Mouse (Mus musculus) midbrain, embryonic 15.5 days (tissue): ENCODE results near the gene Syn3. TPM values are rescaled to one million over a fixed set of nuclear protein-coding genes. Genes with fewer than 3 reads are reported as not detected.

Experiments
- ATAC-seq: fragments of 200-750 bp; cut with Nextera tagmentation; replicated peaks from 2 replicates; pipeline ENCODE4 v1.8.0; 2017; ENCODE audit warnings: moderate TSS enrichment
- H3K27ac ChIP-seq: fragments of 300-500 bp; sonication (generic); 2 replicates; pipeline ENCODE4 v1.5.1; 2015; ENCODE audit warnings: mild to moderate bottlenecking, inconsistent platforms
- H3K27me3 ChIP-seq: fragments of 300-500 bp; sonication (generic); replicated peaks from 2 replicates; pipeline ENCODE4 v1.6.1; 2015; ENCODE audit warnings: inconsistent platforms
- H3K36me3 ChIP-seq: fragments of 300-500 bp; sonication (generic); replicated peaks from 2 replicates; pipeline ENCODE4 v1.6.1; 2015; ENCODE audit warnings: inconsistent platforms
- H3K4me1 ChIP-seq: fragments of 300-500 bp; sonication (generic); 2 replicates; pipeline ENCODE4 v1.6.1; 2015; ENCODE audit warnings: inconsistent platforms
- H3K4me2 ChIP-seq: fragments of 300-500 bp; sonication (generic); 2 replicates; pipeline ENCODE4 v1.6.1; 2015; ENCODE audit warnings: inconsistent platforms, mild to moderate bottlenecking, moderate library complexity
- H3K4me3 ChIP-seq: fragments of 300-500 bp; sonication (generic); 2 replicates; pipeline ENCODE4 v1.5.1; 2015; ENCODE audit warnings: mild to moderate bottlenecking, inconsistent platforms
- H3K9ac ChIP-seq: fragments of 300-500 bp; sonication (generic); 2 replicates; pipeline ENCODE4 v1.6.1; 2015; ENCODE audit warnings: mild to moderate bottlenecking, inconsistent platforms
- H3K9me3 ChIP-seq: fragments of 300-500 bp; sonication (generic); 2 replicates; pipeline ENCODE4 v1.6.1; 2016; ENCODE audit warnings: inconsistent platforms
- WGBS: fragments of 180-500 bp; shearing (Covaris S2); methylation state at CpG from one replicate; pipeline ENCODE4 v1.1.7; 2015; ENCODE audit warnings: mixed read lengths; 5-methylcytosine and 5-hydroxymethylcytosine counted together
- polyA plus RNA-seq: library from polyadenylated mRNA; unstranded; fragments of >200 nt; fragmentation: Nextera tagmentation; extraction: Ambion mirVana; gene quantifications from 2 replicates; pipeline ENCODE4 v1.2.1, GENCODE M21; 2015

Syn3 gene
- polyA plus RNA-seq, 1 experiment from 2014 or later = 31.7 TPM

- peaks cover 22% of the 10 kb centered on the region for H3K4me1 ChIP-seq
- no peaks in the 10 kb centered on the region for H3K36me3 ChIP-seq
- H3K27ac ChIP-seq = no peak overlapping the region
- no peak overlapping the region for H3K9ac ChIP-seq
- ATAC-seq = peak; percentile 48; the same call in 1 of the 2 replicates
- H3K4me2 ChIP-seq = peak overlapping the region; percentile 41
- H3K4me3 ChIP-seq = no peak overlapping the region
- 4% methylated on average over 14 of the region's 14 CpGs for WGBS
- no peaks in the 10 kb centered on the region for H3K9me3 ChIP-seq
- no peaks in the 10 kb centered on the region for H3K27me3 ChIP-seq
These were observed 202.6 kb downstream of the Syn3 start for GRCm38 (mm10) chr10:86296111-86296510.

- Histone ChIP-seq H3K27me3 (no peaks in the 10 kb centered on the region), H3K4me3 (no peak overlapping the region), H3K4me1 (peaks cover 16% of the 10 kb centered on the region), H3K4me2 (peak overlapping the region; percentile 41), H3K36me3 (no peaks in the 10 kb centered on the region), H3K9me3 (no peaks in the 10 kb centered on the region), H3K27ac (no peak overlapping the region), H3K9ac (no peak overlapping the region)
- peak; percentile 29; the same call in 1 of the 2 replicates for ATAC-seq
- WGBS = 26% methylated on average over 13 of the region's 13 CpGs
These were observed 203.1 kb downstream of the Syn3 start for GRCm38 (mm10) chr10:86295454-86296098.

GRCm38 (mm10) chr10:86294599-86295365 is 203.9 kb downstream of the Syn3 start:
- no peak for ATAC-seq
- Histone ChIP-seq H3K9me3 (no peaks in the 10 kb centered on the region), H3K4me1 (peaks cover 8% of the 10 kb centered on the region), H3K27me3 (no peaks in the 10 kb centered on the region), H3K27ac (no peak overlapping the region), H3K4me2 (no peak overlapping the region), H3K9ac (no peak overlapping the region), H3K4me3 (no peak overlapping the region), H3K36me3 (no peaks in the 10 kb centered on the region)
- WGBS = 63% methylated on average over 10 of the region's 10 CpGs

- Histone ChIP-seq H3K4me2 (no peak overlapping the region), H3K27ac (no peak overlapping the region), H3K4me1 (peaks cover 8% of the 10 kb centered on the region), H3K36me3 (no peaks in the 10 kb centered on the region), H3K27me3 (no peaks in the 10 kb centered on the region), H3K4me3 (no peak overlapping the region), H3K9ac (no peak overlapping the region), H3K9me3 (no peaks in the 10 kb centered on the region)
- 71% methylated on average over 1 of the region's 1 CpGs for WGBS
- no peak for ATAC-seq
These were observed 204.8 kb downstream of the Syn3 start for GRCm38 (mm10) chr10:86293880-86294279.

- Histone ChIP-seq H3K9me3 (no peaks in the 10 kb centered on the region), H3K27me3 (no peaks in the 10 kb centered on the region), H3K27ac (no peak overlapping the region), H3K4me2 (no peak overlapping the region), H3K4me1 (no peaks in the 10 kb centered on the region), H3K36me3 (no peaks in the 10 kb centered on the region), H3K9ac (no peak overlapping the region), H3K4me3 (no peak overlapping the region)
- ATAC-seq = no peak
- WGBS = 78% methylated on average over 8 of the region's 8 CpGs
These were observed 208.5 kb downstream of the Syn3 start for GRCm38 (mm10) chr10:86290109-86290771.

GRCm38 (mm10) chr10:86286508-86286907 is 212.2 kb downstream of the Syn3 start:
- no peaks in the 10 kb centered on the region for H3K36me3 ChIP-seq
- whole genome bisulfite sequencing = 93% methylated on average over 7 of the region's 7 CpGs
- no peak overlapping the region for H3K4me2 ChIP-seq
- H3K27me3 ChIP-seq = no peaks in the 10 kb centered on the region
- no peaks in the 10 kb centered on the region for H3K9me3 ChIP-seq
- H3K4me3 ChIP-seq = no peak overlapping the region
- no peaks in the 10 kb centered on the region for H3K4me1 ChIP-seq
- no peak overlapping the region for H3K9ac ChIP-seq
- ATAC-seq = no peak
- no peak overlapping the region for H3K27ac ChIP-seq

- no peaks in the 10 kb centered on the region for H3K36me3 ChIP-seq
- no peak overlapping the region for H3K4me3 ChIP-seq
- no peak overlapping the region for H3K4me2 ChIP-seq
- no peaks in the 10 kb centered on the region for H3K4me1 ChIP-seq
- no peaks in the 10 kb centered on the region for H3K9me3 ChIP-seq
- no peak overlapping the region for H3K9ac ChIP-seq
- WGBS = 83% methylated on average over 8 of the region's 8 CpGs
- ATAC-seq = no peak
- no peaks in the 10 kb centered on the region for H3K27me3 ChIP-seq
- H3K27ac ChIP-seq = no peak overlapping the region
These were observed 217.5 kb downstream of the Syn3 start for GRCm38 (mm10) chr10:86281238-86281637.

GRCm38 (mm10) chr10:86279579-86280168 is 219.0 kb downstream of the Syn3 start:
- Histone ChIP-seq H3K9me3 (no peaks in the 10 kb centered on the region), H3K4me3 (no peak overlapping the region), H3K4me2 (no peak overlapping the region), H3K9ac (no peak overlapping the region), H3K27ac (no peak overlapping the region), H3K36me3 (no peaks in the 10 kb centered on the region), H3K27me3 (no peaks in the 10 kb centered on the region), H3K4me1 (no peaks in the 10 kb centered on the region)
- 93% methylated on average over 7 of the region's 7 CpGs for WGBS
- ATAC-seq = no peak

GRCm38 (mm10) chr10:86278481-86278880 is 220.2 kb downstream of the Syn3 start:
- Histone ChIP-seq H3K27me3 (no peaks in the 10 kb centered on the region), H3K4me3 (no peak overlapping the region), H3K27ac (no peak overlapping the region), H3K4me1 (no peaks in the 10 kb centered on the region), H3K9ac (no peak overlapping the region), H3K36me3 (no peaks in the 10 kb centered on the region), H3K4me2 (no peak overlapping the region), H3K9me3 (no peaks in the 10 kb centered on the region)
- 84% methylated on average over 2 of the region's 2 CpGs for WGBS
- ATAC-seq = no peak

- Histone ChIP-seq H3K27ac (no peak overlapping the region), H3K9ac (no peak overlapping the region), H3K4me3 (no peak overlapping the region), H3K4me2 (no peak overlapping the region), H3K27me3 (no peaks in the 10 kb centered on the region), H3K4me1 (no peaks in the 10 kb centered on the region), H3K36me3 (no peaks in the 10 kb centered on the region), H3K9me3 (no peaks in the 10 kb centered on the region)
- WGBS = 90% methylated on average over 5 of the region's 5 CpGs
- no peak for ATAC-seq
These were observed 221.4 kb downstream of the Syn3 start for GRCm38 (mm10) chr10:86277327-86277726.

GRCm38 (mm10) chr10:86275585-86275984 is 223.1 kb downstream of the Syn3 start:
- no peak overlapping the region for H3K4me3 ChIP-seq
- ATAC-seq = no peak
- no peak overlapping the region for H3K4me2 ChIP-seq
- no peaks in the 10 kb centered on the region for H3K9me3 ChIP-seq
- WGBS = 90% methylated on average over 5 of the region's 5 CpGs
- no peaks in the 10 kb centered on the region for H3K4me1 ChIP-seq
- no peaks in the 10 kb centered on the region for H3K27me3 ChIP-seq
- no peak overlapping the region for H3K27ac ChIP-seq
- H3K9ac ChIP-seq = no peak overlapping the region
- no peaks in the 10 kb centered on the region for H3K36me3 ChIP-seq

GRCm38 (mm10) chr10:86273410-86274191 is 225.1 kb downstream of the Syn3 start:
- 81% methylated on average over 19 of the region's 19 CpGs for WGBS
- no peak overlapping the region for H3K27ac ChIP-seq
- H3K4me3 ChIP-seq = no peak overlapping the region
- H3K4me2 ChIP-seq = no peak overlapping the region
- no peaks in the 10 kb centered on the region for H3K4me1 ChIP-seq
- H3K36me3 ChIP-seq = no peaks in the 10 kb centered on the region
- ATAC-seq = no peak
- H3K9me3 ChIP-seq = no peaks in the 10 kb centered on the region
- H3K9ac ChIP-seq = no peak overlapping the region
- H3K27me3 ChIP-seq = no peaks in the 10 kb centered on the region
